Mouse (Mus musculus) left cerebral cortex, postnatal 25 days (tissue): ENCODE measurements around the gene Rnf121. TPM values are rescaled to one million over a fixed set of nuclear protein-coding genes. Genes with fewer than 3 reads are reported as not detected.

Experiments used
- DNase-seq, 2 experiments: peaks; one replicate each; pipeline ENCODE4 v3.0.0; 2022; ENCODE audit warnings: low spot score in 2 of 2, mixed read lengths in 1 of 2
- intact Hi-C: fragments of 180-260 bp; cut with DNase I; formaldehyde crosslinking; loops from one replicate; pipeline ENCODE4 v1.15.1; 2025
- total RNA-seq, 2 experiments: library from RNA; stranded (reverse); gene quantifications; 2 replicates each; pipeline ENCODE4 v1.2.3; 2021

The Rnf121 gene
- 10 to 100 TPM; 45.0 to 48.1 TPM for total RNA-seq

DNA sequence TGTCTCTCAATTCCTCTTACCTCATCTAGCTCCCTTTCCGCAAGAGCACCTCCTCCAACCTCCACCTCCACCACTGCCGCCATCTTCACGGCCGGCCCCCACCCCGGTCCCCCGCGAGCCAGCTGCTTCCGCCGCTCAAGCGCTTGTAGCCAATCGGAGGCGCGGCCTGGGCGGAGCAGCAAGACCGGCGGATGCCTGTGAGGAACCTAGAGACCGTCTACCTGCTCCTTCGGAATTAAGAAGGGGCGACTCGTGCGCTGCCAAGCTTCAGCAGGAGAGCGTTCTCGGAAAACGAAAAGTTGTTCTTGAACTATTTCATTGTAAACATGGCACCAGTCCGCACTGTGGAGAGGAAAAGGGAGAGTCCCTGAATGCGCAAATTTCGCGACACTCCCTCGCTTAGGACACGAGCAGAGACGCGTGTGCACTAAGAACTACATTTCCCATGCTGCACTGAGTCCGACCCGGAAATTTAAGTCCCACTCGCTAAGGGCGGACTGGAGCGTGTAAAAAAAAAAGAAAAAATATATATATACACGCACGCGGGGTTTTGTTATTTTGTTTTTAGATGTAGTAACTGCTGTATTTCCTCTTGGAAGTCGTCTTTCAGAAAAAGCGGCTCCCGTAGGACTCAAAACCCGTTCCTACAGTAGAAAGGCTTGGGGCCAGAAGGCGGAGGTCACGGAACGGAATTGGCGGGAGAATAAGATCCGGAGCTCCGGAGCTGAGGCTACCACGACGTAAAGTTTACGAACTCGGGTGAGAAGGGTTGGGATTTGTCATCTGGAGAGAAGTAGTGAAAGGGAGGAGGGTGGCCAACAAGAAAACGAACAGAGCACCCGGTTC, at the start of gene Rnf121, which contains the start of the genes Xndc1 and Xntrpc:
Gene Rnf121 (minus strand): TSS at position 424 of the 846 bp plus-strand sequence.
Gene Xndc1 (plus strand): TSS at position 466 of the 846 bp plus-strand sequence.
Gene Xntrpc (plus strand): TSS at position 668 of the 846 bp plus-strand sequence.
- DNase-seq, result peak; percentile 94 to 97
- intact Hi-C loops, result loop anchor here (5.0 kb wide), 1 partner anchor 133 kb away; the partner anchor contains the start of genes Lrrc51 and Numa1

DNA sequence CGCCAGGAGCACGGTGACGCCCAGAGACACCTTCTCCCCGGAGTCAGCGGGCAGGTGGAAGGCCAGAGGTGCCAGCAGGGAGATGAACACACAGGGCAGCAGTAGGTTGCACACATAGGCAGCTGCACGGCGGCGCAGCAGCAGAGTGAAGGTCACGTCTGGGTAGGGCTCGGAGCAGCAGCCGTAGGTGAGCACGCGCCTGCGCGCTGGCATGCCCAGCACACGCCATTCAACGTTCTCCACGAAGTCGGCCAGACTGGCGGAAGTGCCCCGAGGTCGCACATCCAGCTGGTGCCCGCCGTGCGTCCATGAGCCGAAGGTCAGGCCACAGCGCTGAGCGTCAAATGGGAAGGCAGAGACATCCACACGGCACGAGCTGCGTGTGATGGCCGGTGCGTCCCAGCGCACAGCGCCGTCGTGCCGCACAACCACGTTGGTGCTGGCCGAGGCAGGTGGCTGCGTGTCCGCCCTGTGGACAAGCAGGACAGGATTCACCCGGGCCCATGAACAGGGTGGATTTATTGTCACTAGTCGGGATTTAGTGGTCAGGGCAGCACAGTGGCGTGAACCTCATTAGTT, 48.0 kb upstream of the Rnf121 start:
- intact Hi-C loops, result no loop called here
- DNase-seq, result no peak

DNA sequence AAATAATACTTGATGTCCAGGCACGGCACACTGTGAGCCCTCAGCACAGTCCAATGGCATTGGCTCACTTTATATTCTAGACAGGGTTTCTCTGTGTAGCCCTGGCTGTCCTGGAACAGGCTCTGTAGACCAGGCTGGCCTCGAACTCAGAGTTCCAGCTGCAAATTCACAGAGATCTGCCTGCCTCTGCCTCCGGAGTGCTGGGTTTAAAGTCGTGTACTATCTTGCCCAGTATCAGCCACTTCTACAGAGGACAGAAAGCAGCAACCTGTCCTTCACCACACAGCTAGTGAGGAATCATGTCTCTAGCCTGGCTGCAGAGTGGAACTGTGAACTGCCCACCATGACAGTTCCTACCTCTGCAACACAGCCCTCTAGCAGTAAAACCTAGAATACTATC, 44.5 kb upstream of the Rnf121 start:
- no peak for DNase-seq
- intact Hi-C loops, result no loop called here

DNA sequence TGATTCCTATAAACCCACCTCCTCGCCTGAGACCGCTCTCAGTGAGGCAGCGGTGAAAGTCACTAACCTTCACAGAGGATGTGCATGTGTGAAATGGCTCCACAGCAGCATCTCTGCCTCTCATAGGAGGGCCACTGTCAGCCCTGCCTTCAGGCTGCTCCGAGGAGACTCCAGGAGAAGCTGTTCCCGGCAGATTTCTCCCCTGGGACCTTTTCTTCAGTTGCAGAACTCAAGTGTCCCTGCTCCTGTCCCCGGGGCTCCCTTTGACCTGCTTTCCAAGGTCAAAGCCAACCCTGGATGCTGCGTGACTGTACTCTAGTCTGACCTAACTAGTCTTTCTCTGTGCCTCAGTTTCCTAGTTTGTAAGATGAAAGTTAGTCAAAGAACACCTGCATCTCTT, 43.9 kb upstream of the Rnf121 start, which contains the start of gene Art5:
Gene Art5 (minus strand): TSS at position 319 of the 400 bp plus-strand sequence.
- DNase-seq, result no peak
- intact Hi-C loops, result no loop called here

DNA sequence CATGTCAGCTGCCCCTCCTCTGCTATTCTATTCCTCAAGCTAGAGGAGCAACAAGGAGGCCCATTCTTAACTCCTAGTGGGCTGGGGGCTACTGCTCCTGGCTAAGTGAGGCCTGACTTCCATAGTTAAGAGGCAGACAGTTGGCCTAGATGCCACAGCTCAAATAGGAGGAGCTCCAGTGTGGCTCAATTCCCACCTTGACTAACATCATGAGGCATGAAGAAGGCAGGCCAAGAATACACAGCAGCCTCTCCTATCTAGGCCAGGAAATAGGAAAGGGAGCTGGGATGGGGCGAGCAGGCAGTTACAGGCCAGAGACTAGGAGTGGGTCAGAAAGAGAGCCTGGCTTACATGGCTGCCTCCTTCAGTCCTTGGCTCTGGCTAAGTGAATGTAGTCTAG, 42.9 kb upstream of the Rnf121 start:
- no peak for DNase-seq

DNA sequence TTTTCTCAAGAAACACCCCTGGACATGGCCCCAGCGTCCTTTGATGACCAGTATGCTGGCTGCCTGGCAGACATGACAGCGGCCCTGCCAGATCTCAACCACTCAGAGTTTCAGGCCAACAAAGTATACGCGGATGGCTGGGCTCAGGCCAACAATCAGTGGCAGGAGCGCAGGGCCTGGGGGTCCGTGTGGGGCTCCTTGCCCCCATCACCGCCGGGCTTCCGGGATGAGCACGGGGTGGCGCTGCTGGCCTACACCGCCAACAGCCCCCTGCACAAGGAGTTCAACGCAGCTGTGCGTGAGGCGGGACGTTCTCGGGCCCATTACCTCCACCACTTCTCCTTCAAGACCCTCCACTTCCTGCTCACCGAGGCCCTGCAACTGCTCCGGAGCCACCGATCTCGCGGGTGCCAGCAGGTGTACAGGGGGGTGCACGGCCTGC, 41.5 kb upstream of the Rnf121 start:
- intact Hi-C loops, result no loop called here
- DNase-seq, result no peak

More for the DNA sequence above, 42.9 kb upstream of the Rnf121 start:
- intact Hi-C loops, result no loop called here

DNA sequence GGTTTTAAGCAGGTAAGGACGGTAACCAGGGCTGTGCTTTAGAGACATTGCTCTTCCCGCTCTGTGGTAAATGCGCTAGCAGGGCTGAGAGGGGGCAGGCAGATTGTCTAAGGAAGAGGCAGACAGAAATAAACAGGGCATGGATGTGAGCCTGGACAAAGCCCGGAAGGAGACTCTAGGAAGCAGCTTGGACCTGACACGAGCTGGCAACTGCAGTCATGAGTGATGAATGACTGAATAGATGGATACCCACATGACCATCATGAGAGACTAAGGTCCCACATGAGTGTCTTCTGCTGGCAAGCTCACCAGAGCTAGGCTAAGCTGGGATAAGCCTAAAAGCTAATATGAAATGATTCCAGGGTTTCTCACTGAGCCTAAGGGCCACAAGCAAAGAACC, 38.9 kb upstream of the Rnf121 start:
- intact Hi-C loops, result no loop called here

DNA sequence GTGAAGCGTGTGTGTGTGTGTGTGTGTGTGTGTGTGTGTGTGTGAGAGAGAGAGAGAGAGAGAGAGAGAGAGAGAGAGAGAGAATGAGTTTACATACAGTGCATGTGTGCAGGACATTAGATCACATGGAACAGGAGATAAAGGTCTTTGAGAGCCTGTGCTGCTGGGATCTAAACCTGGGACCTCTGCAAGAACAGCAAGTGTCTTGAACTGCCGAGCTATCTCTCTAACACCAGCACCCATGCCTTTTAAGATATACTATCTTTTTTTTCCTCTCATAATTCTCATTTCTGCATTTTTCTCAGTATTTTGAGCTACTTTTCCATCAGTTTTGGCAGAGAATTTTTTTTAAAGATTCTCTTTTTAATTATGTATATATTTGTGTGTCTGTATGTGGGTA, 38.3 kb upstream of the Rnf121 start:
- intact Hi-C loops, result no loop called here
- DNase-seq, result no peak

More for the DNA sequence above, 38.9 kb upstream of the Rnf121 start:
- no peak for DNase-seq

DNA sequence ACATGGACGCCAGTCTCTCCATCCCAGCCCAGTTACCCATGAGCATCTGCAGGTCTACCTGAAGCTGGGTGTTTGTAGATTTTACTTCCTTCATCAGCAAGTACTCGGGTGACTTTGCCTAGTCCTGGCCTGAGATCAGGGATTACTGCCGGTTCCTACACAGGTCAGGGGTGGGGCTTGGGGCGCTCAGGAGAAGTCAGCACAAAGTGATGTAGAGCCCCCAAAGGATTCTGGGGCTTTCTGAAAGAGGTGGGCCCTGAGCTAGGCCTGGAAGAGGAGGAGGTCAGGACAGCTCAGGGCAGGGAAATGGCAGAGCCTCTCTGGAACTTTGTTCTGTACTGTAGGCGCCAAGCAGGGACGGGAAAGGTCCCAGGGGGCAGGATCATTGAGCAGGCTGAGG, 37.4 kb upstream of the Rnf121 start:
- intact Hi-C loops, result no loop called here
- DNase-seq, result no peak

DNA sequence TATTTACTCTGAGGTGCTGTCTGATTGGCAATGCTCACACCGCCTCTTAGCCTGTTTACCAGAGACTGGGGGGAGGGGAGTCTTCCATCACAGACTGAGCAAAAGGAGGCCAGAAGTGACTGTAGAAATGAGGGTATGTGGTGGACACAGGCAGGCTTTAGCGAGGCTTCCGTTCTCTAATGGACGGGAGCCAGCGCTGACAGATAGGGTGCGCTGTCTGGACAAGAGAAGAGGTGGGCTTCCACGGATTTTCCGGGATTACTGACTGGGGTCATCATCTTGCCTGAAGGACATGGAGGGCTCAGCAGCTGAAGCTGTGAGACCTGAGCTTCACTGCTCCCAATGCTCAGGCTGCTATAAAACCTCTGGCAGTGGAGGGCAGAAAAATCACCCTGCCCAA, 37.0 kb upstream of the Rnf121 start:
- no peak for DNase-seq
- intact Hi-C loops, result no loop called here

DNA sequence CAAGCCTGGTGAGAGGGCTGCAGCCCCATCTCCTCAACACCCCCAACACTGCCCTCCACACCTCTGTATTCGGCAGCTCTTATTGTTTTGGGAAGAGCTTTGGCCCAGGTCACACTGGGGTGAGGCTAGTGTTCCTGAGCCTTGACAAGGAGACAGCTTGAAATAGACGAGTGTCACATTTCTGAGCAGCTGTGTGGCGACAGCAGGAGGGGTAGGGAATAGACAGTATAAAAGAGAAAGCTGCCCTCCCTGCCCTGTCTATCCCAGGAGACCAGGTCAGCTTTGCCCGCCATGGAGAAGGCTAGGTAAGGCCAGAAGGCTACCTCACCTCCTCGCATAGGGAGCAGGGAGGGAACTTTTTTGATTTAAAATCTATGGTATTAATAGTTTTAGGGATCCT, 36.2 kb upstream of the Rnf121 start, which contains the start of gene Art1:
Gene Art1 (plus strand): TSS at position 257 of the 400 bp plus-strand sequence.
- intact Hi-C loops, result no loop called here

DNA sequence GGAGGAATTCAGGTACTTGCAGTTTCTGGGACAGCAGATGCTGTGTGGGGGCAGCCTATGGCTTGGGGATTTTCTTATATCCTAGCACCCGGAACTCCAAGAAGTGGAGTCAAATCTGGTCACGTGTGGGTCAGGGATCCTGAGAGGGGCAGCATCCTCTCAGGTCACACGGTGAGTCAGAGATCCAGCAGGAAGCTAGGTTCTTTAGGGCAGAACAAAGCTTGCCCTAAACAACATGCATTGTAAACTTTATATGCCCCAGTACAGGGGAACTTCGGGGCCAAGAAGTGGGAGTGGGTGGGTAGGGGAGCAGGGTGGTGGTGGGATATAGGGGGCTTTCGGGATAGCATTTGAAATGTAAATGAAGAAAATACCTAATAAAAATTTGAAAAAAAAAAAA, 35.6 kb upstream of the Rnf121 start:
- intact Hi-C loops, result no loop called here
- no peak for DNase-seq

More for the DNA sequence above, 36.2 kb upstream of the Rnf121 start, which contains the start of gene Art1:
- no peak for DNase-seq

DNA sequence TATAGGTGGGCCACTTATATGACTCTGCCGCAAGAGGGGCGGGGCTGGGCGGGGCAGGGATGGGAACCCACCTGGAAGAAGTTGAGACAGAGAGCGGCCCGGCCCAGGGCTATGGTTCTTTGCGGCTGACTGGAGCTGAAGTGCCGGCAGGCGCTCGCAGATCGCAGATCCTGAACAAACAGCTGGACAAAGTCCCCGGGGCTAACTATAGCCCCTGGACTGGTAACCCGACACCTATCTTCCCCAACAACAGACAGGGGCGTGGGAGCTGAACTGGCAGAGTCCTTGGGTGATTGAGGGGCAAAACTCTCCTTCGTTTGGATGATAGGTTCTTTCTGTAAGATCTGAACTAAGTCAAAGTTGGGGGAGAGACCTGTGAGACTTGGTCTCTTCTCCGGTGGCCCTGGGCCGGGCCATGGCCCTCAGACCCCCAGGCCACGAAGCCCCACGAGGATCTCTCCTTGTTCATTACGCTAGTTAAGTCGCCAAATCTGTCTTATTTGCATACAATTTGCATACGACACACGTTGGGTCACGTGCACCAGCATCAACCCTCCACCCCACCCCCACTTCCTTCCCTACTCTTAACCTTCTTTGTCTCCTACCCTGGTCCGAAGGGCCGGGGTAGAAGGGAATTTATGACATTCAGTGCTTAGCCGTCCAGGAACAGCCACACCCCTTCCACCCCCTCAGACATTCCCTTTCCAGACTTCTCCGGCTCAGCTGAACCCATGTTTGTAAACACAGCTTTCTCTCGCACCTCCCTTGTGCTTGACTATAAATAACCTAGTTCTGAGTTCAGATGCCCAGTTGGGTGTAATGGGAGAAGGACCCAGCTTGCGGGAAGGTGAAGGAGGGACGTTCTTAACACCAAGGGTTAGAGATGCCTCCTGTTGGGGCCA, 34.7 kb upstream of the Rnf121 start:
- DNase-seq, result no peak
- intact Hi-C loops, result no loop called here

DNA sequence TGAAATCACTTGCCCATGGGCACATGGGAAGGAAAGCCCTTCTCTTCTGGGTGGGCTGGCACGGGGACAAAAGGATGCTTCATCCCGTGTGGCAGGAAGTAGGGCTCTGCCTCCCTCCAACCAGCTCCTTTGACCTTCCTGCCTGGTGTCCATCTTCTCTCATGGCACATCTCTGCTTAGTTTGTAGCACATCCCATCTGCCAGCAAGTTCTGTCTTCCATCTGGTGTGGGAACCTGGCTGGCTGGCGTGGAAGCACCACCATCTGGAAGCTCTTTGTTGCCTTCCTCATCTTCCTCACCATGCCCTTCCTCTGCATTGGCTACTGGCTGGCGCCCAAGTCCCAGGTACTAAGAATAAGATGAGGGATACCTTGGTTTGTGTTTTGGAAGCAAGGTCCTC, 22.1 kb upstream of the Rnf121 start:
- peak in 1 of 2 experiments; percentile 43 for DNase-seq
- intact Hi-C loops, result no loop called here

DNA sequence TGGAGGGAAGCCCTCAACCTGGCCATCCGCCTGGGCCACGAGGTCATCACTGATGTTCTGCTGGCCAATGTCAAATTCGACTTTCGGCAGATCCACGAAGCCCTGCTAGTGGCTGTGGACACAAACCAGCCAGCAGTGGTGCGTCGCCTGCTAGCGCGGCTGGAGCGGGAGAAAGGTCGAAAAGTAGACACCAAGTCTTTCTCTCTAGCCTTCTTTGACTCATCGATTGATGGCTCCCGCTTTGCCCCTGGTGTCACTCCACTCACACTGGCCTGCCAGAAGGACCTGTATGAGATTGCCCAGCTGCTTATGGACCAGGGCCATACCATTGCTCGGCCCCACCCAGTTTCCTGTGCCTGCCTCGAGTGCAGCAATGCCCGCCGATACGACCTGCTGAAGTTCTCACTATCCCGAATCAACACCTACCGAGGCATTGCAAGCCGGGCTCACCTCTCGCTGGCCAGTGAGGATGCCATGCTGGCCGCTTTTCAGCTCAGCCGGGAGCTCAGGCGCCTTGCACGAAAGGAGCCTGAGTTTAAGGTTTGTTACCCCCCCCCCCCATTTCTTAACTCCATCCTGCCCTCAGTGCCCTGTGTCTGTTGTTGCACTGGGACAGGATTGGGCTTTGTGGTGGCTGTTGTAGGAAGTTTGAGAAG, 18.9 kb upstream of the Rnf121 start:
- no peak for DNase-seq
- intact Hi-C loops, result no loop called here

DNA sequence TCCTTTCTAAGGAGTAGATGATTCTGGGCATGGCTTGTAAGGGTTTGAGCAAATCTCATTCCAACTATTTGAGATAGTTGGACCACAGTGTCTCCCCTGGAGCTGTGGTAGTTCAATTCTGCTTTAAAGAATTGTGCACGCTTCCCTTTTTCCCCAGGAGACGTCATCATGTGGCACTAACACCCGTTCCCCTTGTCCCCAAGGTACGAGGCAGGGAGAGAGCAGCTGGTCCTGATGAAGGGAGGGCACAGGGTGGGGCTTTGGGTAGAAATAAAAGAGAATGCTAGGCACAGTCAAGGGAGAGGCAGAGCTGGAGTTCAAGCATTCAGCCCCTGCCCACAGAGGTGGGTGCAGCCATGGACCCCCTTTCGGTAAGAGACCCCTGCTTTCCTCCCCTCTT, 17.5 kb upstream of the Rnf121 start, which contains the start of gene Trpc2:
Gene Trpc2 (plus strand): TSS at position 301 of the 400 bp plus-strand sequence.
- intact Hi-C loops, result no loop called here
- no peak for DNase-seq

DNA sequence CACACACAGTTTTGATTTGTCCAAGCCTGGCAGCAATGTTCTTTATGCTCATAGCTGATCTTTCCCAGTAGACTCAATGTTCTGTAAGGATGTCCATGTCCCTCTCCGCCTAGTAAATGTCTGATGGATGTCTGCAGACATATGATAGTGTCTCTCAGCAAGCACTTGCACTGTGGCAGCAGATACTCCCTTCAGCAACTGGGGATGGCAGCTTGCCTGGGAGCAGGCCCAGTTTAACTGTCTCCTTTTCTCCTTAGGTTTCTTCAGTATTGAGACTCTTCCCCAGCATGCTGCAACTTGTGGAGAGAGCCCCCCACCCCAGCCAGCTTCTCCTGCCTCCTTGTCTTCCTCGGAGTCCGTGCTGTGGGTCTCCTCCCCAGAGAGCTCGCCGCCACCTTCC, 16.5 kb upstream of the Rnf121 start:
- intact Hi-C loops, result no loop called here
- no peak for DNase-seq

DNA sequence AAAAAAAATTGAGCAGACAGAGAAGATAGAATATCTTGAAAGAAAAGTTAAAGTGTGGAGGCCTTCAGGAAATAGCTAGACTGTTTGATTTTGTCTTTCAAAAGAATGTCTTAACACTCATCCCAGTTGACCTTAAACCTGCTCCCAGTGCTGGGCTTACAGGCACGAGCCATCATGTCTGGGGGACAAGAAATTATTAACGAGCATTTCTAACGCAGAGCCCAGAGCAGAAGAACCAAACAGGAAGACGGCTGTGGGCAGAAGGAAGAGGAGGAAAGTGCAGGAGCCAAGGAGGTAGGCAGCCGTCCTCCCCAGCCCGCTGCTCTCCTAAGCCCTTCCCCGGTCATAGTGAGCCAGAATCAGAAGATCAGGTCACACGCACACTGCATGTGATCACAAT, 15.0 kb upstream of the Rnf121 start:
- no peak for DNase-seq
- intact Hi-C loops, result no loop called here

DNA sequence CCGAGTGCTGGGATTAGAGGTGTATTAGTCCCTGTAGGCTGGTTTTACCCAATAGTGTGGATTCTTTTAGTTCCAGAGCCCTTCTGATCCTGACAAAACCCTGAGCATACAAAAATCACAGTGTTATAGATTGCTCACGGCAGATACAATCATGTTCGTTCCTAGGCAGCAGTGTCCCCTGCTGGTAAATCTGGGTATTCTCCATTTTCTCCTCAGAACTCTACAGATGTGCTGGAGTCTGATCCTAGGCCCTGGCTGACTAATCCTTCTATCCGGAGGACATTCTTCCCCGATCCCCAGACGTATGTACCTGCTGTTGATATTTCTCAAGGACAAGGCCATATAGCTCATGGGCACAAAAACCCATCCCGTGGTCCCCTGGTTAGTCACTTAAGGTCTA, 13.2 kb upstream of the Rnf121 start:
- intact Hi-C loops, result loop anchor here (5.0 kb wide), 2 partner anchors 161 to 426 kb away; no protein-coding TSS in a partner anchor
- peak; percentile 32 to 50 for DNase-seq
